Mouse (Mus musculus): ENCODE data around the gene Napb.
"Not testable (repeated sequence)": the region's sequence is repeated elsewhere in the genome, so short reads cannot be mapped to it uniquely, and the experiment has no call there.

Napb gene

GRCm38 (mm10) chr2:148732327-148733000 lies at the start of gene Napb:
Gene Napb, minus strand, starts transcription at chr2:148732467.
- peak; percentile 80 for DNase-seq

GRCm38 (mm10) chr2:148781709-148782108 lies 49.4 kb upstream of the Napb start, which contains the start of gene 8030411F24Rik:
Gene 8030411F24Rik, plus strand, starts transcription at chr2:148782009.
- no peak for DNase-seq

GRCm38 (mm10) chr2:148771397-148771796 lies 39.1 kb upstream of the Napb start, which contains the start of gene Cst11:
Gene Cst11, minus strand, starts transcription at chr2:148771497.
- DNase-seq, result not testable (repeated sequence)

GRCm38 (mm10) chr2:148763648-148764388 lies 31.6 kb upstream of the Napb start:
- DNase-seq, result no peak

- DNase-seq, result no peak
Measured at GRCm38 (mm10) chr2:148754310-148754846, 22.1 kb upstream of the Napb start.

GRCm38 (mm10) chr2:148751893-148752813 lies 19.9 kb upstream of the Napb start:
- peak; percentile 63 for DNase-seq

GRCm38 (mm10) chr2:148750058-148750457 lies 17.8 kb upstream of the Napb start, which contains the start of gene Cstl1:
Gene Cstl1, plus strand, starts transcription at chr2:148750358.
- no peak for DNase-seq

GRCm38 (mm10) chr2:148743846-148744407 lies 11.7 kb upstream of the Napb start:
- no peak for DNase-seq

- no peak for DNase-seq
Measured at GRCm38 (mm10) chr2:148743001-148743400, 10.7 kb upstream of the Napb start.

GRCm38 (mm10) chr2:148731614-148732326 lies 497 bp downstream of the Napb start:
- DNase-seq, result no peak

- no peak for DNase-seq
Measured at GRCm38 (mm10) chr2:148719271-148719995, 12.8 kb downstream of the Napb start.

- DNase-seq, result no peak
Measured at GRCm38 (mm10) chr2:148717072-148717471, 15.2 kb downstream of the Napb start.

- DNase-seq, result no peak
Measured at GRCm38 (mm10) chr2:148712326-148712725, 19.9 kb downstream of the Napb start.

GRCm38 (mm10) chr2:148707202-148707530 lies 25.1 kb downstream of the Napb start:
- no peak for DNase-seq

- no peak for DNase-seq
Measured at GRCm38 (mm10) chr2:148706409-148707201, 25.7 kb downstream of the Napb start.

- DNase-seq, result no peak
Measured at GRCm38 (mm10) chr2:148698571-148698970, 33.7 kb downstream of the Napb start.

GRCm38 (mm10) chr2:148690781-148691180 lies 41.5 kb downstream of the Napb start:
- no peak for DNase-seq

- no peak for DNase-seq
Measured at GRCm38 (mm10) chr2:148690291-148690690, 42.0 kb downstream of the Napb start.

- DNase-seq, result no peak
Measured at GRCm38 (mm10) chr2:148689444-148690140, 42.7 kb downstream of the Napb start.

- no peak for DNase-seq
Measured at GRCm38 (mm10) chr2:148687971-148688370, 44.3 kb downstream of the Napb start.

Data from thymus, postnatal 25 days (tissue).